Mouse (Mus musculus) liver, embryonic 15.5 days (tissue): ENCODE measurements around the gene Ktn1. TPM values are rescaled to one million over a fixed set of nuclear protein-coding genes. Genes with fewer than 3 reads are reported as not detected.

Experiments
- ATAC-seq: fragments of 200-750 bp; cut with Nextera tagmentation; 2 replicates; pipeline ENCODE4 v1.8.0; 2017; ENCODE audit warnings: moderate number of reproducible peaks, mild to moderate bottlenecking, moderate library complexity; ENCODE audit not compliant: insufficient read depth
- H3K27ac ChIP-seq: fragments of 300-500 bp; sonication (generic); replicated peaks from 2 replicates; pipeline ENCODE4 v1.5.1; 2015; ENCODE audit warnings: mild to moderate bottlenecking, inconsistent platforms
- H3K27me3 ChIP-seq: fragments of 300-500 bp; sonication (generic); 2 replicates; pipeline ENCODE4 v1.6.1; 2015; ENCODE audit warnings: mild to moderate bottlenecking, inconsistent platforms
- H3K36me3 ChIP-seq: fragments of 300-500 bp; sonication (generic); replicated peaks from 2 replicates; pipeline ENCODE4 v1.6.1; 2015; ENCODE audit warnings: moderate library complexity, mild to moderate bottlenecking, inconsistent platforms
- H3K4me1 ChIP-seq: fragments of 300-500 bp; sonication (generic); replicated peaks from 2 replicates; pipeline ENCODE4 v1.6.1; 2015; ENCODE audit warnings: inconsistent platforms
- H3K4me2 ChIP-seq: fragments of 300-500 bp; sonication (generic); 2 replicates; pipeline ENCODE4 v1.6.1; 2015; ENCODE audit warnings: moderate library complexity, mild to moderate bottlenecking, inconsistent platforms
- H3K4me3 ChIP-seq: fragments of 300-500 bp; sonication (generic); replicated peaks from 2 replicates; pipeline ENCODE4 v1.5.1; 2015; ENCODE audit warnings: mild to moderate bottlenecking, inconsistent platforms
- H3K9ac ChIP-seq: fragments of 300-500 bp; sonication (generic); 2 replicates; pipeline ENCODE4 v1.6.1; 2015; ENCODE audit warnings: moderate library complexity, mild to moderate bottlenecking, inconsistent platforms
- H3K9me3 ChIP-seq: fragments of 300-500 bp; sonication (generic); replicated peaks from 2 replicates; pipeline ENCODE4 v1.6.1; 2016; ENCODE audit warnings: inconsistent platforms
- WGBS: fragments of 180-500 bp; shearing (Covaris S2); methylation state at CpG from one replicate; pipeline ENCODE4 v1.1.7; 2015; ENCODE audit warnings: mixed read lengths; ENCODE audit not compliant: insufficient replicate concordance; 5-methylcytosine and 5-hydroxymethylcytosine counted together
- polyA plus RNA-seq: library from polyadenylated mRNA; unstranded; fragments of >200 nt; fragmentation: Nextera tagmentation; extraction: Ambion mirVana; gene quantifications from 2 replicates; pipeline ENCODE4 v1.2.1, GENCODE M21; 2015

The Ktn1 gene
- polyA plus RNA-seq, 1 experiment from 2014 or later = 8.7 TPM

DNA sequence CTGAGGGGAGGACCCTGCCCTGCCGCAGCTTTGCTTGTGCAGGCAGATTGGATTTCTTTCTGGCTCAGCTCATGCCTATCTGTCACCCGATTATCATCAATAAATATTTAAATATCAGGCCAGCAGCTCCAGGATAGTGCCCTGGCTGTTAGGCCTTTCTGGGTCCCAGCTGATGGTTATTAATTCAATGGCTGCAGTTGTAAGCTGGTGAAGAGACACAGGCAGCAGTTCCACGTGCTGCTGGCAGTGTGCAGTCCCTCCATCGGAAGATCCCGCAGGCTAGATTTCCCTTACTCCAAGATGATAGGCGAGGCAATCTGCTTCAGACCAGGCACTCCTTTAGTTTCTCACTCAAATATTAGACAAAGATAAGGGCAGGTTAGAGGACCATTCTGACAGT is 116.9 kb downstream of the Ktn1 start:
- H3K36me3 ChIP-seq = no peaks in the 10 kb centered on the region
- H3K9ac ChIP-seq = no peak overlapping the region
- H3K4me2 ChIP-seq = no peak overlapping the region
- no peak for ATAC-seq
- H3K27ac ChIP-seq = no peak overlapping the region
- no peaks in the 10 kb centered on the region for H3K4me1 ChIP-seq
- WGBS = 61% methylated on average over 6 of the region's 6 CpGs
- H3K9me3 ChIP-seq = no peaks in the 10 kb centered on the region
- H3K27me3 ChIP-seq = no peaks in the 10 kb centered on the region
- H3K4me3 ChIP-seq = no peak overlapping the region

DNA sequence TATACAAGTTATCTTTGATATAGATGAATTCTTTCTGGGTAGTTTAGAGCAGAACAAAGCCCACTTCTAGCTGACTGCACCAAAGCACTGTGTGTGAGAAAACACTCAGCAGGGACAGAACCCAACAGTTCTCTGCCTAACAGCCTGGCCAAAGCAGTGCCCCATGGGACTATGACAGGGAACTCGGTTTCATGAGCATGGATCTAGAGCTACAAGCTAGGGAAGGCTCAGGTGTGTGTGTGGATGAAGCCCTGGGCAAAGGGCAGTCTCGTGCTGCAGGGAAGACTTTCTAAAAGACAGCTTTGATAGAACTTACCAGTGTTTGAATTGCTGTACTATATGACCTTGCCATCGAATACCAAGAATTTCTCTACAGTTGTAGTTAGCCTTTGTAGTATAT is 117.5 kb downstream of the Ktn1 start:
- 58% methylated on average over 3 of the region's 3 CpGs for WGBS

GRCm38 (mm10) chr14:47766373-47766772 is 118.1 kb downstream of the Ktn1 start:
- H3K4me1 ChIP-seq = no peaks in the 10 kb centered on the region
- ATAC-seq = no peak
- H3K27me3 ChIP-seq = no peaks in the 10 kb centered on the region
- H3K27ac ChIP-seq = no peak overlapping the region
- H3K9ac ChIP-seq = no peak overlapping the region
- 44% methylated on average over 2 of the region's 2 CpGs for WGBS
- H3K36me3 ChIP-seq = no peaks in the 10 kb centered on the region
- no peak overlapping the region for H3K4me2 ChIP-seq
- no peak overlapping the region for H3K4me3 ChIP-seq
- H3K9me3 ChIP-seq = no peaks in the 10 kb centered on the region

More for the DNA sequence above, 117.5 kb downstream of the Ktn1 start:
- no peak overlapping the region for H3K4me3 ChIP-seq
- no peak for ATAC-seq
- H3K9me3 ChIP-seq = no peaks in the 10 kb centered on the region
- H3K4me2 ChIP-seq = no peak overlapping the region
- H3K36me3 ChIP-seq = no peaks in the 10 kb centered on the region
- H3K27me3 ChIP-seq = no peaks in the 10 kb centered on the region
- no peak overlapping the region for H3K27ac ChIP-seq
- no peaks in the 10 kb centered on the region for H3K4me1 ChIP-seq
- no peak overlapping the region for H3K9ac ChIP-seq

DNA sequence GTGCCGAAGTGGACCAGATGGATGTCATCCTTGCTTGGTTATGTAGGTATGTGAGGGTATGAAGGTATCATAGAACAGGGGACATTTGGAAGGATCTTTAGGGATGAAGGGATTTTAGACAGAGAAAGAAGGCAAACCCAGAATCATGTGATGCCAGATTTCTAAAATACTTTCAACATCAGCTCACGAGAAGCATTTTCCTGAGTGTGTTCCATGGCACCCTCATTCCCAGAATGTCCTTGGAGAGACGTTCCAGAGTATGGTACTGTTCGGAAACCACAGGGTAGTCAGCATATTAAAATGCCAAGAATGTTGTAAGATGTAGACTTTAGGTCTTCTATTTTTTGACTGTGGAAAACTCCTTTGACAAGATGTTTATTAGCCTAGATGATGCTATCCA is 123.2 kb downstream of the Ktn1 start:
- no peaks in the 10 kb centered on the region for H3K36me3 ChIP-seq
- no peak overlapping the region for H3K9ac ChIP-seq
- no peak for ATAC-seq
- H3K4me2 ChIP-seq = no peak overlapping the region
- H3K4me3 ChIP-seq = no peak overlapping the region
- H3K27me3 ChIP-seq = no peaks in the 10 kb centered on the region
- 68% methylated on average over 4 of the region's 4 CpGs for WGBS
- no peak overlapping the region for H3K27ac ChIP-seq
- no peaks in the 10 kb centered on the region for H3K4me1 ChIP-seq
- no peaks in the 10 kb centered on the region for H3K9me3 ChIP-seq

GRCm38 (mm10) chr14:47775543-47775942 is 127.3 kb downstream of the Ktn1 start:
- Histone ChIP-seq H3K4me3 (no peak overlapping the region), H3K36me3 (no peaks in the 10 kb centered on the region), H3K9ac (no peak overlapping the region), H3K27me3 (no peaks in the 10 kb centered on the region), H3K4me2 (no peak overlapping the region), H3K4me1 (no peaks in the 10 kb centered on the region), H3K9me3 (no peaks in the 10 kb centered on the region), H3K27ac (no peak overlapping the region)
- no peak for ATAC-seq
- 65% methylated on average over 3 of the region's 3 CpGs for WGBS

DNA sequence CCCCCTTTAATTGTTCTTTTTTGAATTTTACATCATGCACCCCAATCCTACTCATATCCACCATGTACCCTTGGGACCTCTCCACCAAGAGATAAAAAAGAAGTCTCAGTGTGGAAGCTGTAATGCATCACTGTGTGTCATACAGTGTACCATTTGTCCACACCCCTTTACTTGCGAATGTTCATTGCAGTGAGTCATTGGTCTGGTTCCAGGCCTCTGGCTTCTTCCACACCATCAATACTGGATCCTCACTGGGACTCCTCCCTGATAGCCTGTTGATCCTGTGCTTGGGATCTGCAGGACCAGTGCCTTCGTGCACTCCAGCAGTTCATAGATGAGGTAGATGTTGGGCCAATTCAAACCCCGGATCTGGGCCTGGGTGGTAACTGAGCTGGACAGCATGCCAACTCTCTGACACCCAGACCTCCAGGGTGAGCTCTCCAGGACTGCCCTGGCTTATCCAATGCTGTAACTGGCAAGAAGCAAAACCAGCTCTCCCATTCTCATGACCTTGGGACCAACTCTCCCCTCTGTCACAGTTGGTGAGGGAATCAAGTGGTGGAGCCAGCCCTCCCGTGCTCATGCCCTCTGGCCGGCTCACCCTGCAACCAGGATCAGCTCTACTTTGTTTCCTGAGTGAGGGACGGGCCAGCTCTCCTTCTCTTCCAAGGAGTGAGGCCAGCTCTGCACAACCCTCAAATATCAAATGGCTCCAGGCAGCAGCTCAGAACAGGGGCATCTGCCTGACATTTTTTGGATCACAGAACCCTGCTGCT is 128.2 kb downstream of the Ktn1 start:
- ATAC-seq = no peak
- H3K4me2 ChIP-seq = no peak overlapping the region
- WGBS = 60% methylated on average over 6 of the region's 6 CpGs
- no peaks in the 10 kb centered on the region for H3K4me1 ChIP-seq
- no peak overlapping the region for H3K27ac ChIP-seq
- no peaks in the 10 kb centered on the region for H3K36me3 ChIP-seq
- no peak overlapping the region for H3K4me3 ChIP-seq
- H3K9ac ChIP-seq = no peak overlapping the region
- no peaks in the 10 kb centered on the region for H3K27me3 ChIP-seq
- no peaks in the 10 kb centered on the region for H3K9me3 ChIP-seq

DNA sequence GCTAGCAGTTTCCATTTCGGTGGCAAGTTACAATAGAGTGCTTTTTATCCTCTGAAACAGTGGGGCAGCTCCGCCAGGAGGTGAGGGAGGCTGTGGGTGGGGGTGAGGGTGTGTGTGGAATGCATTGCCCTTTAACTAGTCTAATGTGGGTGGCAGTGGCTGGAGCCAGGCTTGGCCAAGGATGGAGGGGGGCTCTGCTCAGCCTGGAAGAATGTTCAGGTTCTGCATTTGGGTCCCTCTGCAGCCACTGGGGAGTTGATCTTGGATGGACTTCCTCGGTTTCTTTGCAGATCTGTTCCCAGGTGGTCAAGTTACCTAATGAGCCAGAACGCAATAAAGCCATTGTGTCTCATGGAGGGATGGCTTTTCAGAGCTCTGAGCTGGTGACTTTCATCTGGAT is 137.9 kb downstream of the Ktn1 start:
- Histone ChIP-seq H3K27me3 (no peaks in the 10 kb centered on the region), H3K27ac (no peak overlapping the region), H3K4me2 (no peak overlapping the region), H3K36me3 (no peaks in the 10 kb centered on the region), H3K4me1 (no peaks in the 10 kb centered on the region), H3K9ac (no peak overlapping the region), H3K9me3 (no peaks in the 10 kb centered on the region), H3K4me3 (no peak overlapping the region)
- 34% methylated on average over 4 of the region's 4 CpGs for WGBS
- no peak for ATAC-seq

Other genes starting within 250 kb of the Ktn1 start
- gene Dlgap5, start 230.0 kb upstream of the Ktn1 start, polyA plus RNA-seq = 50.8 and 51.3 TPM in 2 replicates
- 40.4 and 46.5 TPM in 2 replicates for gene Fbxo34, start 198.0 kb upstream of the Ktn1 start, polyA plus RNA-seq
- gene Atg14, start 77.8 kb upstream of the Ktn1 start, polyA plus RNA-seq = 7.4 and 8.9 TPM in 2 replicates